Mouse (Mus musculus): ENCODE measurements around the gene Vdr. TPM values are rescaled to one million over a fixed set of nuclear protein-coding genes. Genes with fewer than 3 reads are reported as not detected.

Vdr gene
- total RNA-seq, 1 experiment from 2014 or later, result 6.6 TPM

- DNase-seq, result no peak
These were observed 81.5 kb downstream of the Vdr start for GRCm38 (mm10) chr15:97828901-97829338.

- no peak for DNase-seq
These were observed 82.1 kb downstream of the Vdr start for GRCm38 (mm10) chr15:97828221-97828842.

DNA sequence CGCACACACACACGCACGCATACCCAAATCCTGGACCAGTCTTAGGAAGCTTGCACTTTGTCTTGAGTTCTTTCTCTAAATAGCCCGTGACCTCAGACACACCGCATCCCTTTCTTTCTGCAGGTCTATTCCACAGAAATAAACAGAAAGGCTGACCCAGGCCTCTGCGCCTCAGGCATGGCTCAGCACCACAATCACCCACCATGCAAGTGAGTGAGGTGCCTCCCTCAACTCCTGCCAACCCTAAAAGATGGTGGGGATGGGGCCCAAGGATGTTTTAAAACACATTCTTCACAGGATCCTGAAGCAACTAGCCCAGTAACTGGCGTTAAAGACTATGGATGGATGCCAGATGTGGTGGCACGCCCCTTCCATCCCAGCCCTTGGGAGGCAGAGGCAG is 83.0 kb downstream of the Vdr start:
- DNase-seq, result no peak

DNA sequence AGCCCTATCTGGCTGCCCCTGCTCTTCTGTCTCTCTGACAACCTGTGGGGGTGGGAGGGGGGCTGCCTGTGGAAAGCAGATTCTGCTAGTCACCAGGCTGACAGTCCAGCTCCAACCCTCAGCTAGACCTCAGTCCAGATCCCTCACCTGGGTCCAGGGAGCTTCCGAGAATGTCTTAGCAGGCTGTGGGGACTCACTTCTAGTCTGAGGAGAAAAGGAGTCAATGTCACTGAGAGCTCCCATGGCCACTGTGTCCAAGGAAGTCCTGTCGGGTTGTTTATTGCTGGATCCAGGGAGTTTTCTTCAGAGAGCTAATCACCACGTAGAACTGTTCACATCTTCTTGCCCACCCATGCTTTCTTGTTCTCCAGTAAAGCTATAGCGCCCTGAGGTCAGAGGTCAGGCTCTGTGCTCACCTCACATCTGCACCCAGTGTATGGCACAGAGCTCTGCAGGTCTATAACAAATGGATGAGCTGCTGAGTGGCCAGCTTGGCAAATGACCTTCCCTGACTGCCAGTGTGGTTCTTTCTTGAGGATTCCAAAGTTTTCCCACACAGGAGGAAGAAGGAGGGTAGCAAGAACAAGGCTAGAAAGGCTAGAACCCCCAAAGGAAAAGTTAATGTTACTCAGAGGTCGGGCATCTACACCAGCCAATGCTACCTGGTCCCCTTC is 83.7 kb downstream of the Vdr start:
- no peak for DNase-seq

DNA sequence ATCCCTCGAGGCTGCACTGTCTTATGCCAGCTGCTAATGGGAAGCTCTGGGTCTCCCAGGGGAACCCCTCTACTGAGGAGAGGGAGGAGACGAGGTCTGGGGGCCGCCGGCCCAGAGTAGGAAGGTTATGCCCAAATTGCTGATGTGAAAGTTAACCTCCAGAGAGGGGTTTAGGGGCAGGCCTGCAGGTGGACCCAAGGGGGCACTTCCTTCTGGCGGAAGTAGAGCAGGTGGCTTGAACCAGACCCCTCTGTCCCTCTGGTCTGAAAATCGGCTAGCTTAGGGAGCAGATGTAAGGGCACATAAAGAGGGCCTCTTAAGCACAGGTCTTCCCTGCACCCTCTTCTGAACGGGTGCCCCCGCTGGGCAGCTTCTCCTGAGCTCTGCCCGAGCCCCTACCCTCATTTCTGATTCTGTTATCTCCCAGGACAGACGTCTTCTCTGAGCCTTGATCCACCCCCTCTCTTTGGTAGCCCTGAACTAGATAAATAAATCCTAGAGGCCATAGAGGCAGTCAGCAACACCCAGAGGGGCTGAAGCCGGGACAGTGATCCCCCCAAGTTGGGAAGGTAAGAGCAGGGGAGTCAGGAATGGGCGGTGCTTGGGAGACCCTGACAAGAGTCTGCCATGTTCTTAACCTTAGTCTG is 84.4 kb downstream of the Vdr start:
- DNase-seq, result no peak

DNA sequence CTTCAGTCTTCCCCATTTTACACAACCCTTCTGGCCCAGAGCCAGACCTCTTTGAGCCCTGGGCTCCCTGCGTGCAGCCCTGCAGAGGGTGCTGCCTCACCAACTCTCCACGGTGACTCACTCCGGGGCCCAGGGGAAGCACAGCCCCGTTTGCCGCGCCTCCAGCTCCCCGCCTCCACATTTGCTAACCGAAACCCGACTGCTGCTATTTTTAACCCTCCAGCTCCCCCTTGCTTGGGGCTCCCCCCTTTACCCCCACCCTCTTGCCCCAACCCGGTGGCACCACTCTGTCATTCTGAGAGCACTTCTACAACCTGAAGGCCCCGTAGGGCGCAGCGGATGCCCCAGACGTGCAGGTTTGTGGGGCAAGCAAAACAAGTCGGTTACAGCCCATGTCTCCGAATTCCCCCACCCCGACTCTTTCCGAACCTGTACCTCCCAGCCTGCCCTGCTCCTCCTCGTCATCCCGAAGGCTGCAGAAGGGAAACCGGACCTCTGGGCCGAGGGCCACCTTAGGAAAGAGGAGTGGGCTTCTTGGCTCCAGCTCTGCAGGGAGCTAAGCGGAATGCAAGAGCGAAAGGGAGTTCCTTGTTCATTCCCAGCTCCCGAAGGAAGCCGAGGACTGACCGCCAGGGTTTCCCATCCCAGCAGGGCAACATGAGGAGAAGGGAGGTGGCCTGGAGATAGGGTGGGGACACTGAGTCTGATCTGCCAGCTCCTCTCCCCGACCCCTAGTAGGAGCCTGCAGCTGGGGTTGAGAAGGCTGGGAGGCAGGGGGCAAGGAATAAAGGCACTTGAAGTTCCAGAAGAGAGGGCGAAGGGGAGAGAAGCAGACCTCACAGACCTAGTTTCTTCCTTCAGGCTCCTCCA is 85.1 kb downstream of the Vdr start:
- DNase-seq, result peak; percentile 97

- peak; percentile 80 for DNase-seq
These were observed 86.4 kb downstream of the Vdr start for GRCm38 (mm10) chr15:97824042-97824441.

- no peak for DNase-seq
These were observed 87.0 kb downstream of the Vdr start for GRCm38 (mm10) chr15:97823479-97823878.

DNA sequence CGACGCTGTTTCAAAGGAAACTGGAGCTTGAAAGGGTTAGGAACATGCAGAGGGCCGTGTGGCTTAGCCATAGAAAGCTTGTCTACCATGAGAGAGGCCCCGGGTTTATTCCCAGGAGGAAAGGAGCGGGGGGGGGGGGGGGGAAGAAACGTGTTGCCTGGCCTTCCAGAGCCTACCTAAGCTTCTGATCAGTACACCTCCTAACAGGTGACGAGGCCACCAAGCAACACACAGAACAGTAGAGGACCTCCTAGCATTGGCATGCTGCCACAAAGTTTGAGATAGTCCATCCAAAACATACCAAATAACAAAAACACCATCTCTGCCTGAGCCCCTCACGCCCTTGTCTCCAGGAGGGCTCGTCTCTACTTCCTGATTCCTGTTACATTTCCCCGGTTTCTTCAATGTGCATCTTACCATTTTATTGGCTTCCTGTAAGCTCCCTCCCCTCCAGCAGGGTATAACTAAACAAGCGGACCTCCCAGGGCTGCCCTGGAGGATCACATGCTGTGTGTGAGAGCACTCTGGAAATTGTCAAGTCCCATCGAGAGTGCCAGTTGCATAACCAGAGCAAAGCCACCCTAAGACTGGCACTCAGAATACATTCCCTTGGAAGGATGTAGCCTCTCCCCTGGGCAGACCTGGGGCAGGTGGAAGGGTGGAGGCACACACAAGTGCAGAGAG is 87.7 kb downstream of the Vdr start:
- no peak for DNase-seq

DNA sequence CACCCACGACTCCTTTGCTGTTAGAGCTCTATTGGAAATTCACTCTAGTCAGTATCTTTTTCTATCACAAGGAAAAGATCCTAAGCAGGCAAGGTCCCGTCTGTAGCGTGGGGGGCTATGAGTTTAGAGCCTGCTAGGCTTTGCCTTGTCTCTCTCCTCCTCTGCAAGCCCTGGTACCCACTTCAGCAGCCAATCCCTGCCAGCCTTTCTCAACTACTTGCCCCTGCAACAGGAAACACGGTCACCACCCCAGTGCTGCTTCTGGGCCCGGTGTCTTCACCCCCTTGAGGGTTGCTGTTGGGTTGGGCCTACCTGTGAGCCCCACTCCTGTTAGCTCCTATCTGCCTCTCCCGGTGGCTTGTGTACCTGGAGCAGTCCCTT is 88.5 kb downstream of the Vdr start:
- no peak for DNase-seq

DNA sequence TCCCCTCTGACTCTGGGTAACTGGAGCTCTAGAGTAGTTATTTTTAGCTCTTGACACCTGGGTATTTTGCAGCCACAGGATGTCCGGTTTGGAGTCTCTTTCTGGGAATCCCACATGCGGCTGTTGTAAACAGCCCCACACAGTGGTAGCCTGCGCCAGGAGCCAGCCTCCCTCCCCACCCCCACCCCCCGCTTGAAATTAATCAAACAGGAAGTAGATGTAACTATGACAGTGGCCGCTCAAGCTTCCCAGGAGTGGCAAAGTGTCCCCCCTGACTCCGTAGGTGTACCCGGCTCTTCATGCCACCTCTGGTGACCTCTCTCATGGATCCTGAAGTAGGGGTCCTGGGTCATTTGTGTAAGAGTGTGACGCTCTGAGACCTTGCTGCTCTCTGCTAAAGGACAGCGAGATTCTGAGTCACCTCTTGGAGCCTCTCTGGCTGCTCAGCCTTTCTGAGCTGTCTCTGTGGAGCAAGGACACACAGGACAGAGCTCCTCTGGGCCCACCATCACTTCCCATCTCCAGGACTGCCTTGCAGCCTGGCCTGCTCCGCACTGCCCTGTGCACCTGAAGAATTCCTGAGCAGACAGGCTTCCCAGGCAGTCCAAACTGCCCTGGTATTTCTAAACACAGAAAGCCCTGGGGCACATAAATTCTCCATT is 89.0 kb downstream of the Vdr start:
- DNase-seq, result peak; percentile 77

DNA sequence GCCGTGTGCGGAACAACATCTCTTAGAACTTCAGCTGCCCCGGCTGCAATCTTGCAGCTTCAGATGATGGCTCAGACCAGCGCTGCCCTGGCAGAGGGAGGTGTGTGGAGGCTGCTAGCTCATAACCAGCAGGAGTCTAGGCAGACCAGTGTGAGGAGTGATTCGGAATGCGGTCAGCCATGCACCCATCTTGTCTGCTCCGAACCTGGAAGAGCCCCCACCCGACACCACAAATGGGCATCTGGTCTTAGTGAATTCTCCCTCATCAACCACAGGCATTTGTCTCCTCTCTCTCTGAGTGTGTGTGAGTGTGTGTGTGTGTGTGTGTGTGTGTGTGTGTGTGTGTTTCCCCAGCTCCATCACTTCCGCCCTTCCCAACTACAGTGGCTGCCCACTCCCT is 90.5 kb downstream of the Vdr start:
- peak; percentile 1 for DNase-seq

DNA sequence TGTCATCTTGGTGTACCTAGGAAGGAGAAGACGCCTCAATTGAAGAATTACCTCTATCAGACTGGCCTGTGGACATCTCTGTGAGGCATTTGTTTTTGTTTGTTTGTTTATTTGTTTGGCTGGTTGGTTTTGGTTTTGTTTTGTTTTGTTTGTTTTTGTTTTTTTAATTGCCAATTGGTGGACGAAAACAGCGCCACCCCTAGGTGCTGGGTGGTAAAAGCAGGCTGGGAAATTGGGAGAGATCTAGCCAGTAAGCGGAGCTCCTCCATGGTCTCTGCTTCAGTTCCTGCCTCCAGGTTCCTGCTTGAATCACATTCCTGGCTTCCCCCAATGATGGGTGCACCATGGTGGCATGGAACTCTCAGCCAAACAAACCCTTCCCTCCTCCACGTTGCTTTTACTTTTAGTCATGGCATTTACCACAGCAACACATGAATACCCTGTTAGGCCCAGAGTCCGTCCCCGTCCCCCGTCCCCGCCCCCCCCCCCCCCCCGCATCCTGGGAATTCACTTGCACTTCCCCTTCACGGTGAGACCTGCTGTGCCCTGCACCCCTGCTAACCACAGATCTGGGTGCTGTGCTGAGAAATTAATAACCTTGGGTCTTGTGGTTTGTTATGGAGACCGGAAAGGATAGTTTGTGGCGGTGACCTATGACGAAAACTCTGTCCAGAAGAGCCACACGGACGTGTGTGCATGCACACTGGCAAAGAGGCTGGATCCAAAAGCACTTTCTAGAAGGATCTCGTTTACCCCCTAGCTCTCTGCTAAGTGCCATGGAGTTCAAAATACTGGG is 94.0 kb downstream of the Vdr start:
- DNase-seq, result no peak

DNA sequence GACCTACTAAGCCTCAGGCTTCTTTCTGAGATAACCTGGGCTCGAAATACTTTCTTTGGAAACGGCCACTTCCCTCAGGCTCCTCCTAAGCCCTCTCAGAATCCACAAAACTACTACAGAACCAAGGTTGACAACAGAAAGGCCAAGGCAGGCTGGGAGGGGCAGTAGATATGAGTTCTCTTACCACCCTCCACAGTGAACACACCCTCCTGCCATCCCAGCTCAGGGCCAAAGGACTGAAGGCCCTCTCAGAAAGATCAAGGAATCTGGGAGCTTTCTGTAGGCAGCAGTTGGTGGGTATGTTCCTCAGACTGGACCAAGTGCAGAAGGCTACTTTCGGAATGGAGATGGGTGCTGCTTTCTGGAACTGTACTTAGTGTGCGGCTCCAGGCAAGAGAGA is 95.2 kb downstream of the Vdr start:
- peak; percentile 73 for DNase-seq

DNA sequence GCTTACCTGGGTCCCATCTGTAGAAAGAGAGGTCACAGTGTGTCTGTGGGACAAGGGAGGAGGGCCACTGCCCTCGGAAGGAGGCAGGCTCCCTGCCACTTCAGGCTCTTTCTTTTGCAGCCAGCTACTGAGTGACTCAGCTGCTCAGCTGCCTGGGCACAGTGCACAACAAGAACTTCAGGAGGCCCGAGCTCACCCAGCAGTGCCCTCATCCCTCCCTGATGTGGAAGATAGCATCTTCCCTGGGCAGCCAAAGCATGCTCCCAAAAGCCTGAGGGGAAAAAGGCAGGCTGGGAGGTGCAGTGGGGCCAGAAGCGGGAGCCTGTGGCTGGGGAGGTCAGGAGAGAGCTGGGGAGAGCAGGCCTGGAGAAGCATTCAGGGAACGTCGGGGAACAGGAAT is 95.7 kb downstream of the Vdr start:
- peak; percentile 58 for DNase-seq

DNA sequence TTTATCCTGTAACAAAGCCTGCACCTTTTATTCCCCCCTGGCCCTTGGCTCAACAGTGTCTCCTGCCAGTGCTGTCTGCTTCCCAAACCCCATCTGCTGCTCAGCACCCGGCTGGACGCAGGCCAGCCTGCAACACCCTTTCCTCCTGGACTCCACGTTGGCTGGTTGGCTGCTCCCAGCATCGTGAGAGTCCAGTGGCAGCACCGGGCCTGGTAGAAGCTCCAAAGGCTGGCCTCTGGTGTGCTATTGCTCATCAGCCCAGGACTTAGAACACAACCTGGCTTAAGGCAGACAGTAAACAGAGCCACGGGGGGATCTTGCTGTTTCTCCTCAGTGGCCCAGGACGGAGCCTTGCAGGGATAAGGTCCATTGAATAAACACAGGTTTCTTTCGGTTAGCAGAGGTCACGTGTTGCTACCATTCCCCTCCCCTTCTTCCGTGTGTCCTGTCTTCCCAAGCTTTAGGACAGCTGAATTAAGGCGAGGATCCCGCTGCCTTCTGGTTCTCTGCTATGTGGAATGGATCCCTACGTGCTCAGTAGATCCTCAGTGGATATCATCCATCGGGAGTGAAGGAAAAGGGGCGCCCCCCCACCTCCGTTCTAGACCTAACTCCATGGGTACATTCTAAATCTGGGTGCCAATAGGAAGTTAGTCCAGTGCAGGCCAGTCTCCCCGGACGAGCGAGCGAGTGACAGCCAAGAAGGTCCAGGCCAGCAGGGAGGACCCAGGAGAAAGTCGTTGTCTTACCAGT is 96.8 kb downstream of the Vdr start:
- peak; percentile 67 for DNase-seq

- DNase-seq, result no peak
These were observed 97.6 kb downstream of the Vdr start for GRCm38 (mm10) chr15:97812875-97813274.

GRCm38 (mm10) chr15:97812126-97812525 is 98.3 kb downstream of the Vdr start:
- DNase-seq, result peak; percentile 91

GRCm38 (mm10) chr15:97811307-97811706 is 99.1 kb downstream of the Vdr start:
- DNase-seq, result no peak

DNA sequence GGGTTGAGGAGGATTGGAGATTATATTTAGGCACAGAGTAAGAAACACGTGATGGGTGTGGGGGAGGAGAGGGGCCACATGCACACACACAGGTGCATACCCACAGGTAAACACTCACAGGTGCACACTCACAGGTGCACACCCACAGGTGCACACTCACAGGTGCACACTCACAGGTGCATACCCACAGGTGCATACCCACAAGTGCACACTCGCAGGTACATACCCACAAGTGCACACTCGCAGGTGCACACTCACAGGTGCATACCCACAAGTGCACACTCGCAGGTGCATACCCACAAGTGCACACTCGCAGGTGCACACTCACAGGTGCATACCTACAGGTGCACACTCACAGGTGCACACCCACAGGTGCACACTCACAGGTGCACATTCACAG is 100.0 kb downstream of the Vdr start:
- DNase-seq, result no peak

Data from adrenal gland, postnatal 14 days (tissue).